9 mouse cellular contexts compared by ENCODE assay signal in the genomic region with DNA sequence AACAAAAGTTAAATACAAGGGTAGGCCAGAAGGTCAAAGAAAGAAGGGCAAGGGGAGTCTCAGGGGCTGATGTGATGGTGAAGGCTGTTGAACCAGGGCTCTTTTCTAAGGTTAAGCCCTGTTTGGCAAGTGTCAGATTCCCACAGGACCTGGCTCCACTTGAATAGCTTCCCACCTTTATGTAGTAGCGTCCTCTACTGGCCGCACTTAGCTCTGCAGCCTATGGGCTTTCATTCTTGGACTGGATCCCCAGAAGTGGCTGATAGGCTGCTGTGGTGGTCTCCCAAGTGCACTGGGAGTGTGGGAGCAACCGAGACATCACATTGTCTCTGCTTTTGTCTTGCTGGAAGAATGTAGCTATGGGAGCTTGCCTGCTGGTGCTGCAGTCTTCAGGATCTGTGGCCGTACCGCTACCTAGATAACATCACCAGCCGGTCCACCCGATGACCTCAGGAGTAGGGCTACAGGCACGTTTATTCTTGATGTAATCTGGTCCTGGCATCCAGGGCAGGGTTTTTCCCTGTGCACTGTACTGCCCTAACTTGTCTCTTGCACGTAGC. TPM values are rescaled to one million over a fixed set of nuclear protein-coding genes. Genes with fewer than 3 reads are reported as not detected.
DNase-seq lines count a peak whose midpoint lies in the region; ATAC-seq and TF ChIP-seq lines count a peak whose summit lies in the region.
"Had no signal": no experiment of that assay in that cellular context is flagged by ENCODE, and none has a peak within 500 bp of the region (broad histone marks: within the 10 kb centered on the region; RNA-seq: fewer than 3 reads in every experiment).

No protein-coding gene starts in this region.

- 80% methylated on average over 9 of the region's 9 CpGs for WGBS in embryonic facial prominence, embryonic 11.5 days
- WGBS in embryonic facial prominence, embryonic 10.5 days: 81% methylated on average over 9 of the region's 9 CpGs
- 79% methylated on average over 9 of the region's 9 CpGs for WGBS in lung, adult 2 months
- 85% methylated on average over 9 of the region's 9 CpGs for WGBS in hindbrain, postnatal 0 days

- TF ChIP-seq CTCF in lung, adult 2 months (IDR thresholded peaks at IDR 0.05; ENCODE audit: insufficient read depth, low read length): peak; percentile 38
- TF ChIP-seq CTCF in hindbrain, postnatal 0 days (IDR thresholded peaks at IDR 0.05; ENCODE audit: low read depth): peak; percentile 85

- H3K9ac ChIP-seq in embryonic facial prominence, embryonic 11.5 days (replicated peaks; ENCODE audit: low read length): no peak overlapping the region
- H3K9ac ChIP-seq in hindbrain, postnatal 0 days (replicated peaks; ENCODE audit: low read length): no peak overlapping the region

- H3K79me2 ChIP-seq in myocyte (ENCODE audit: control insufficient read depth, insufficient read depth): no peaks in the 10 kb centered on the region

- H3K4me3 ChIP-seq in embryonic facial prominence, embryonic 11.5 days (ENCODE audit: low read depth, low read length): no peak overlapping the region
- no peak overlapping the region for H3K4me3 ChIP-seq in embryonic facial prominence, embryonic 10.5 days
- H3K4me3 ChIP-seq in lung, adult 2 months (replicated peaks; ENCODE audit: extremely low read depth, low read depth, low read length): no peak overlapping the region
- no peak overlapping the region for H3K4me3 ChIP-seq in hindbrain, postnatal 0 days (ENCODE audit: low read length)
- no peak overlapping the region for H3K4me3 ChIP-seq in myocyte

- no peak for TF ChIP-seq POLR2A in lung, adult 2 months (IDR thresholded peaks at IDR 0.05; ENCODE audit: borderline replicate concordance, extremely low read depth, low read depth, low read length)
- no peak for TF ChIP-seq POLR2A in myocyte (IDR thresholded peaks at IDR 0.05; ENCODE audit: insufficient read length, low read depth)

- H3K4me1 ChIP-seq in embryonic facial prominence, embryonic 11.5 days (ENCODE audit: control insufficient read depth, insufficient read depth, low read length): no peaks in the 10 kb centered on the region
- H3K4me1 ChIP-seq in embryonic facial prominence, embryonic 10.5 days: peaks cover 4% of the 10 kb centered on the region; the same call in 1 of the 2 replicates
- H3K4me1 ChIP-seq in lung, adult 2 months (ENCODE audit: control insufficient read depth, insufficient read depth, low read length): no peaks in the 10 kb centered on the region
- no peaks in the 10 kb centered on the region for H3K4me1 ChIP-seq in hindbrain, postnatal 0 days (ENCODE audit: insufficient read depth, low read length)

- H3K9me3 ChIP-seq in embryonic facial prominence, embryonic 11.5 days (replicated peaks; ENCODE audit: control insufficient read depth, low read length): no peaks in the 10 kb centered on the region
- H3K9me3 ChIP-seq in embryonic facial prominence, embryonic 10.5 days: no peaks in the 10 kb centered on the region
- H3K9me3 ChIP-seq in hindbrain, postnatal 0 days (ENCODE audit: low read length): no peaks in the 10 kb centered on the region

- no peak for ATAC-seq in embryonic facial prominence, embryonic 11.5 days (replicated peaks; ENCODE audit: insufficient number of reproducible peaks, low FRiP score, low TSS enrichment, low read depth)
- ATAC-seq in hindbrain, postnatal 0 days: 0 out of 2 replicates have a peak, but pooled peaks have one; percentile 32

- peak; percentile 19 for DNase-seq in embryonic facial prominence, embryonic 11.5 days (ENCODE audit: low spot score)
- DNase-seq in embryonic facial prominence, embryonic 10.5 days (ENCODE audit: low spot score): no peak
- DNase-seq in lung, adult 2 months: no peak
- DNase-seq in lung, adult 18-20 months: no peak
- DNase-seq in adrenal gland, adult (ENCODE audit: inconsistent age in 2 of 2, low spot score in 1 of 2): peak; percentile 67 to 90
- DNase-seq in hindbrain, postnatal 0 days (ENCODE audit: low spot score): peak; percentile 74
- no peak for DNase-seq in yolk sac, embryonic 10.5 days (ENCODE audit: low spot score)

- H3K27ac ChIP-seq in embryonic facial prominence, embryonic 11.5 days (replicated peaks; ENCODE audit: low read depth, low read length): no peak overlapping the region
- H3K27ac ChIP-seq in embryonic facial prominence, embryonic 10.5 days (replicated peaks): no peak overlapping the region
- H3K27ac ChIP-seq in hindbrain, postnatal 0 days: no peak overlapping the region

- no peak overlapping the region for H3K4me2 ChIP-seq in embryonic facial prominence, embryonic 11.5 days (ENCODE audit: low read depth, low read length)
- no peak overlapping the region for H3K4me2 ChIP-seq in hindbrain, postnatal 0 days (ENCODE audit: low read depth, low read length)
- H3K4me2 ChIP-seq in myocyte (ENCODE audit: low read depth): no peak overlapping the region

- no peaks in the 10 kb centered on the region for H3K36me3 ChIP-seq in embryonic facial prominence, embryonic 11.5 days (replicated peaks; ENCODE audit: control insufficient read depth, insufficient read depth, low read depth, low read length)
- peaks cover 68% of the 10 kb centered on the region for H3K36me3 ChIP-seq in embryonic facial prominence, embryonic 10.5 days (replicated peaks)
- H3K36me3 ChIP-seq in hindbrain, postnatal 0 days (ENCODE audit: insufficient read depth, low read length): peaks cover 41% of the 10 kb centered on the region
- H3K36me3 ChIP-seq in myocyte (ENCODE audit: control insufficient read depth, insufficient read depth): peaks cover 40% of the 10 kb centered on the region

- no peak overlapping the region for H3ac ChIP-seq in myocyte (ENCODE audit: control insufficient read depth, insufficient read length)

- H3K27me3 ChIP-seq in embryonic facial prominence, embryonic 11.5 days (ENCODE audit: control insufficient read depth, insufficient read depth, low read length): no peaks in the 10 kb centered on the region
- no peaks in the 10 kb centered on the region for H3K27me3 ChIP-seq in embryonic facial prominence, embryonic 10.5 days (replicated peaks; ENCODE audit: low read depth, poor library complexity, severe bottlenecking)
- H3K27me3 ChIP-seq in hindbrain, postnatal 0 days (ENCODE audit: insufficient read depth, low read length): no peaks in the 10 kb centered on the region
- H3K27me3 ChIP-seq in myocyte (ENCODE audit: control insufficient read depth, insufficient read depth, insufficient read length): no peaks in the 10 kb centered on the region

TF ChIP-seq in myocyte, 11 proteins besides CTCF, POLR2A, EP300 and RAD21:
- TF ChIP-seq SRF (IDR thresholded peaks at IDR 0.05; ENCODE audit: control insufficient read depth, insufficient read length, low read depth) (no peak), TCF12 (IDR thresholded peaks at IDR 0.05; ENCODE audit: insufficient read depth, poor library complexity, severe bottlenecking) (no peak), POLR2AphosphoS2 (IDR thresholded peaks at IDR 0.05; ENCODE audit: insufficient read length, low read depth) (peak; percentile 77)

RNA-seq across cellular contexts. Expression of a gene that starts 11.8 kb away (rescaled TPM):
- 176 and 177 TPM in 2 replicates for polyA plus RNA-seq in embryonic facial prominence, embryonic 11.5 days (2014; fragmentation: Nextera tagmentation; extraction: Ambion mirVana)
- polyA plus RNA-seq in embryonic facial prominence, embryonic 10.5 days (2016; fragmentation: Nextera tagmentation; extraction: Ambion mirVana): 144 and 150 TPM in 2 replicates
- 5.9 and 9.6 TPM in 2 replicates for polyA plus RNA-seq in lung, adult 2 months (2012; rRNA removed)
- total RNA-seq in hindbrain, postnatal 0 days (2014; rRNA removed): 22.9 and 23.3 TPM in 2 replicates
- 114 and 128 TPM in 2 replicates for polyA plus RNA-seq in hindbrain, postnatal 0 days (2015; fragmentation: Nextera tagmentation; extraction: Ambion mirVana)
- polyA plus RNA-seq in myocyte (2012; fragmentation: generic; extraction: Trizol): 35.5 TPM

RNA-seq across cellular contexts. Expression of a gene that starts 12.0 kb away (rescaled TPM):
- 28.6 and 33.3 TPM in 2 replicates for polyA plus RNA-seq in embryonic facial prominence, embryonic 11.5 days (2014; fragmentation: Nextera tagmentation; extraction: Ambion mirVana)
- 29.0 and 30.6 TPM in 2 replicates for polyA plus RNA-seq in embryonic facial prominence, embryonic 10.5 days (2016; fragmentation: Nextera tagmentation; extraction: Ambion mirVana)
- polyA plus RNA-seq in lung, adult 2 months (2012; rRNA removed): 4.3 and 6.9 TPM in 2 replicates
- total RNA-seq in hindbrain, postnatal 0 days (2014; rRNA removed): 16.2 and 20.7 TPM in 2 replicates
- 18.2 and 21.2 TPM in 2 replicates for polyA plus RNA-seq in hindbrain, postnatal 0 days (2015; fragmentation: Nextera tagmentation; extraction: Ambion mirVana)
- 16.2 TPM for polyA plus RNA-seq in myocyte (2012; fragmentation: generic; extraction: Trizol)

RNA-seq across cellular contexts. Expression of a gene that starts 28.3 kb away (rescaled TPM):
- polyA plus RNA-seq in embryonic facial prominence, embryonic 11.5 days (2014; fragmentation: Nextera tagmentation; extraction: Ambion mirVana): not detected in 2 replicates
- polyA plus RNA-seq in embryonic facial prominence, embryonic 10.5 days (2016; fragmentation: Nextera tagmentation; extraction: Ambion mirVana): not detected in 2 replicates
- 7.4 TPM in 1 of 2 replicates, not detected in the other for polyA plus RNA-seq in lung, adult 2 months (2012; rRNA removed)
- total RNA-seq in hindbrain, postnatal 0 days (2014; rRNA removed): not detected in 2 replicates
- polyA plus RNA-seq in hindbrain, postnatal 0 days (2015; fragmentation: Nextera tagmentation; extraction: Ambion mirVana): not detected in 2 replicates
- polyA plus RNA-seq in myocyte (2012; fragmentation: generic; extraction: Trizol): not detected
- total RNA-seq: heart, postnatal 14 days had no signal

Comparison
In these comparisons a context has a peak if more than half of its experiments do, and no peak if none do; other contexts are left out.
1. DNase-seq: peak in embryonic facial prominence, embryonic 11.5 days (single experiment), adrenal gland, adult (2 of 2) and hindbrain, postnatal 0 days (single experiment); none in embryonic facial prominence, embryonic 10.5 days (single experiment), lung, adult 2 months (single experiment), lung, adult 18-20 months (0 of 2) and yolk sac, embryonic 10.5 days (single experiment).